Mouse (Mus musculus) erythroblast, embryonic 14.5 days (primary cell): ENCODE results near the gene Fam131c.

Source experiments
- GATA1 ChIP-seq: IDR thresholded peaks from 2 replicates; pipeline ENCODE4 v1.6.1; 2012; ENCODE audit warnings: low read length, inconsistent platforms, mixed read lengths
- TAL1 ChIP-seq: IDR thresholded peaks from 3 replicates; pipeline ENCODE4 v1.6.1; 2012; ENCODE audit warnings: low read length, inconsistent platforms, mixed read lengths

DNA sequence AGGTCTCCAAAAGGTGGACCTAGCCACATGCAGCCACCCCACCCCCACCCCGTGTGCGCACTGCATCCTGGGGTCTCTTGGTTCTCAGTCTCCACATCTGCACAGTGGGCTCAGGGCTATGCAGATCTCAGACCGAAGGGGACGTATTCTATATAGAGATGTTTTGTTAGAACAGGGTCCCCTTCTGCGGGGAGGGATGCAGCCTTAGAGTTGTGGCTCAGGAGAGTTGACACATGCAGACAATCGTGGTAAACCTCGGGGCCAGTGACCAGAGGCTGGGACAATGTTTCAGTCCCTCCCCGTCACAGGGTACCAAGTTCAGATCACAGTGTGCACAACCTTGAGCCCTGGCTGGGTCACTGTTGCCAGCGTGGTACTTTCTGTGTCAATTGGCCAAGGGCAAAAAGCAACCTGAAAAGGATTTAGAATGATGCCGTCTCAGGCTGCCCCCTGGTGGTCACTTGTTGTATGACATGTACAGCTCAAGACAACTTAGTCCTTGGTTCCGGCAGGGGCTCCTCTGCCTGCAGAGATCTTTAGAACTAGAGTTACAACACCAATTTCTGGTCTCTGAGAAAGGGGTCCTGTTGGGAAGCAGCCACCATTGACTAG lies 5.0 kb upstream of the Fam131c start:
- TF ChIP-seq TAL1 (no peak), GATA1 (no peak)
